Mouse (Mus musculus) G1E (cell line): ENCODE data around the gene Fbxl21.

Experiments used
- CTCF ChIP-seq: IDR thresholded peaks from 2 replicates; pipeline ENCODE4 v1.5.1; 2012; ENCODE audit warnings: low read depth, low read length, inconsistent platforms, mixed read lengths
- POLR2AphosphoS5 ChIP-seq: IDR thresholded peaks from 2 replicates; pipeline ENCODE4 v1.6.1; 2012; ENCODE audit warnings: low read depth, low read length, inconsistent platforms; ENCODE audit not compliant: insufficient replicate concordance
- TAL1 ChIP-seq: conservative IDR thresholded peaks from 2 replicates; pipeline ENCODE4 v1.6.1; 2012; ENCODE audit warnings: low read depth, low read length, inconsistent platforms, mixed read lengths

GRCm38 (mm10) chr13:56529685-56530084, 7.4 kb downstream of the Fbxl21 start:
- TF ChIP-seq POLR2AphosphoS5 (no peak), CTCF (no peak), TAL1 (no peak)
